Mouse (Mus musculus) hindbrain, embryonic 13.5 days (tissue): Measurements from ENCODE around the gene Cd300e. TPM values are rescaled to one million over a fixed set of nuclear protein-coding genes. Genes with fewer than 3 reads are reported as not detected.

Source experiments
- ATAC-seq: fragments of 200-750 bp; cut with Nextera tagmentation; 2 replicates; pipeline ENCODE4 v1.8.0; 2017; ENCODE audit warnings: moderate TSS enrichment; ENCODE audit not compliant: low FRiP score
- H3K27ac ChIP-seq: fragments of 300-500 bp; sonication (generic); 2 replicates; pipeline ENCODE4 v1.5.1; 2015; ENCODE audit warnings: inconsistent platforms, mild to moderate bottlenecking, moderate library complexity
- H3K27me3 ChIP-seq: fragments of 300-500 bp; sonication (generic); 2 replicates; pipeline ENCODE4 v1.6.1; 2015; ENCODE audit warnings: mild to moderate bottlenecking, inconsistent platforms
- H3K36me3 ChIP-seq: fragments of 300-500 bp; sonication (generic); 2 replicates; pipeline ENCODE4 v1.6.1; 2015; ENCODE audit warnings: mild to moderate bottlenecking, inconsistent platforms
- H3K4me1 ChIP-seq: fragments of 300-500 bp; sonication (generic); replicated peaks from 2 replicates; pipeline ENCODE4 v1.6.1; 2015; ENCODE audit warnings: inconsistent platforms
- H3K4me2 ChIP-seq: fragments of 300-500 bp; sonication (generic); 2 replicates; pipeline ENCODE4 v1.6.1; 2015; ENCODE audit warnings: inconsistent platforms, mild to moderate bottlenecking, moderate library complexity
- H3K4me3 ChIP-seq: fragments of 300-500 bp; sonication (generic); 2 replicates; pipeline ENCODE4 v1.5.1; 2015; ENCODE audit warnings: mild to moderate bottlenecking, inconsistent platforms
- H3K9ac ChIP-seq: fragments of 300-500 bp; sonication (generic); 2 replicates; pipeline ENCODE4 v1.6.1; 2015; ENCODE audit warnings: mild to moderate bottlenecking, inconsistent platforms
- H3K9me3 ChIP-seq: fragments of 300-500 bp; sonication (generic); 2 replicates; pipeline ENCODE4 v1.6.1; 2016; ENCODE audit warnings: inconsistent platforms
- WGBS: fragments of 180-500 bp; shearing (Covaris S2); methylation state at CpG from one replicate; pipeline ENCODE4 v1.1.7; 2015; 5-methylcytosine and 5-hydroxymethylcytosine counted together
- polyA plus RNA-seq: library from polyadenylated mRNA; unstranded; fragments of >200 nt; fragmentation: Nextera tagmentation; extraction: Ambion mirVana; gene quantifications from 2 replicates; pipeline ENCODE4 v1.2.1, GENCODE M21; 2015

Cd300e gene
- polyA plus RNA-seq, 1 experiment from 2014 or later: not detected

- H3K36me3 ChIP-seq: no peaks in the 10 kb centered on the region
- peaks cover 54% of the 10 kb centered on the region for H3K27me3 ChIP-seq
- no peak for ATAC-seq
- no peaks in the 10 kb centered on the region for H3K4me1 ChIP-seq
- no peaks in the 10 kb centered on the region for H3K9me3 ChIP-seq
- H3K4me3 ChIP-seq: no peak overlapping the region
- H3K9ac ChIP-seq: no peak overlapping the region
- no peak overlapping the region for H3K27ac ChIP-seq
- no peak overlapping the region for H3K4me2 ChIP-seq
- WGBS: 100% methylated on average over 1 of the region's 1 CpGs
These were observed 15.5 kb upstream of the Cd300e start for GRCm38 (mm10) chr11:115077436-115077835.

- Histone ChIP-seq H3K9ac (no peak overlapping the region), H3K9me3 (no peaks in the 10 kb centered on the region)
- whole genome bisulfite sequencing: 54% methylated on average over 5 of the region's 5 CpGs
These were observed 13.9 kb upstream of the Cd300e start for GRCm38 (mm10) chr11:115075859-115076258.

GRCm38 (mm10) chr11:115075407-115075806 is 13.4 kb upstream of the Cd300e start:
- Histone ChIP-seq H3K27ac (no peak overlapping the region), H3K4me3 (no peak overlapping the region), H3K9me3 (no peaks in the 10 kb centered on the region), H3K9ac (no peak overlapping the region), H3K4me2 (no peak overlapping the region), H3K4me1 (peaks cover 18% of the 10 kb centered on the region), H3K36me3 (no peaks in the 10 kb centered on the region), H3K27me3 (peaks cover 54% of the 10 kb centered on the region)
- WGBS: 76% methylated on average over 7 of the region's 7 CpGs
- no peak for ATAC-seq

More at GRCm38 (mm10) chr11:115075859-115076258, 13.9 kb upstream of the Cd300e start:
- ATAC-seq: no peak
- no peak overlapping the region for H3K4me3 ChIP-seq
- H3K27ac ChIP-seq: no peak overlapping the region
- no peak overlapping the region for H3K4me2 ChIP-seq
- no peaks in the 10 kb centered on the region for H3K36me3 ChIP-seq
- peaks cover 14% of the 10 kb centered on the region for H3K4me1 ChIP-seq
- H3K27me3 ChIP-seq: peaks cover 50% of the 10 kb centered on the region

GRCm38 (mm10) chr11:115073002-115073401 is 11.0 kb upstream of the Cd300e start:
- H3K36me3 ChIP-seq: no peaks in the 10 kb centered on the region
- no peak overlapping the region for H3K9ac ChIP-seq
- no peak for ATAC-seq
- H3K4me1 ChIP-seq: peaks cover 18% of the 10 kb centered on the region
- H3K4me3 ChIP-seq: no peak overlapping the region
- H3K4me2 ChIP-seq: no peak overlapping the region
- H3K27me3 ChIP-seq: peaks cover 74% of the 10 kb centered on the region
- H3K9me3 ChIP-seq: no peaks in the 10 kb centered on the region
- H3K27ac ChIP-seq: no peak overlapping the region
- WGBS: 61% methylated on average over 5 of the region's 5 CpGs

- H3K36me3 ChIP-seq: no peaks in the 10 kb centered on the region
- WGBS: 10% methylated on average over 13 of the region's 14 CpGs
- peak overlapping the region; percentile 42 for H3K4me2 ChIP-seq
- H3K27ac ChIP-seq: 0 out of 2 replicates have a peak overlapping the region, but pooled peaks have one; percentile 2
- 0 out of 2 replicates have a peak overlapping the region, but pooled peaks have one; percentile 12 for H3K4me3 ChIP-seq
- no peak overlapping the region; the same call in 1 of the 2 replicates for H3K9ac ChIP-seq
- no peak for ATAC-seq
- H3K27me3 ChIP-seq: peaks cover 83% of the 10 kb centered on the region
- peaks cover 18% of the 10 kb centered on the region for H3K4me1 ChIP-seq
- H3K9me3 ChIP-seq: no peaks in the 10 kb centered on the region
These were observed 9.8 kb upstream of the Cd300e start for GRCm38 (mm10) chr11:115071631-115072294.

- Histone ChIP-seq H3K27me3 (peaks cover 80% of the 10 kb centered on the region), H3K9ac (no peak overlapping the region)
- ATAC-seq: 0 out of 2 replicates have a peak, but pooled peaks have one; percentile 17
These were observed 9.1 kb upstream of the Cd300e start for GRCm38 (mm10) chr11:115071015-115071551.

GRCm38 (mm10) chr11:115066768-115067167 is 4.8 kb upstream of the Cd300e start:
- no peak for ATAC-seq
- H3K27ac ChIP-seq: no peak overlapping the region
- 76% methylated on average over 6 of the region's 6 CpGs for WGBS
- H3K4me2 ChIP-seq: no peak overlapping the region
- peaks cover 14% of the 10 kb centered on the region for H3K4me1 ChIP-seq
- peaks cover 63% of the 10 kb centered on the region for H3K27me3 ChIP-seq
- H3K4me3 ChIP-seq: no peak overlapping the region
- H3K9me3 ChIP-seq: no peaks in the 10 kb centered on the region
- H3K9ac ChIP-seq: no peak overlapping the region
- no peaks in the 10 kb centered on the region for H3K36me3 ChIP-seq

More at GRCm38 (mm10) chr11:115071015-115071551, 9.1 kb upstream of the Cd300e start:
- no peaks in the 10 kb centered on the region for H3K9me3 ChIP-seq
- 3% methylated on average over 9 of the region's 9 CpGs for WGBS
- H3K4me3 ChIP-seq: 0 out of 2 replicates have a peak overlapping the region, but pooled peaks have one; percentile 12
- H3K4me2 ChIP-seq: peak overlapping the region; percentile 42
- peaks cover 18% of the 10 kb centered on the region for H3K4me1 ChIP-seq
- H3K27ac ChIP-seq: no peak overlapping the region
- no peaks in the 10 kb centered on the region for H3K36me3 ChIP-seq

GRCm38 (mm10) chr11:115059797-115060196 is 2.2 kb downstream of the Cd300e start:
- no peaks in the 10 kb centered on the region for H3K4me1 ChIP-seq
- no peak overlapping the region for H3K4me3 ChIP-seq
- ATAC-seq: no peak
- H3K27me3 ChIP-seq: peaks cover 33% of the 10 kb centered on the region
- WGBS: 84% methylated on average over 2 of the region's 2 CpGs
- no peaks in the 10 kb centered on the region for H3K36me3 ChIP-seq
- no peaks in the 10 kb centered on the region for H3K9me3 ChIP-seq
- H3K4me2 ChIP-seq: no peak overlapping the region
- H3K27ac ChIP-seq: no peak overlapping the region
- no peak overlapping the region for H3K9ac ChIP-seq

- Histone ChIP-seq H3K27me3 (peaks cover 38% of the 10 kb centered on the region), H3K36me3 (no peaks in the 10 kb centered on the region), H3K9ac (no peak overlapping the region), H3K9me3 (no peaks in the 10 kb centered on the region), H3K4me1 (no peaks in the 10 kb centered on the region), H3K27ac (no peak overlapping the region), H3K4me3 (no peak overlapping the region), H3K4me2 (no peak overlapping the region)
- no peak for ATAC-seq
- 84% methylated on average over 4 of the region's 4 CpGs for WGBS
These were observed 3.3 kb downstream of the Cd300e start for GRCm38 (mm10) chr11:115058701-115059100.

GRCm38 (mm10) chr11:115054537-115054936 is 7.4 kb downstream of the Cd300e start:
- no peaks in the 10 kb centered on the region for H3K9me3 ChIP-seq

GRCm38 (mm10) chr11:115052991-115053390 is 9.0 kb downstream of the Cd300e start:
- no peak for ATAC-seq
- Histone ChIP-seq H3K9me3 (no peaks in the 10 kb centered on the region), H3K27ac (no peak overlapping the region), H3K4me2 (no peak overlapping the region), H3K27me3 (peaks cover 24% of the 10 kb centered on the region), H3K4me1 (no peaks in the 10 kb centered on the region), H3K4me3 (no peak overlapping the region), H3K9ac (no peak overlapping the region), H3K36me3 (no peaks in the 10 kb centered on the region)
- WGBS: 93% methylated on average over 1 of the region's 1 CpGs

More at GRCm38 (mm10) chr11:115054537-115054936, 7.4 kb downstream of the Cd300e start:
- Histone ChIP-seq H3K27ac (no peak overlapping the region), H3K4me1 (no peaks in the 10 kb centered on the region), H3K4me3 (no peak overlapping the region), H3K36me3 (no peaks in the 10 kb centered on the region), H3K4me2 (no peak overlapping the region), H3K27me3 (peaks cover 34% of the 10 kb centered on the region), H3K9ac (no peak overlapping the region)
- ATAC-seq: no peak

- no peaks in the 10 kb centered on the region for H3K36me3 ChIP-seq
- H3K9ac ChIP-seq: no peak overlapping the region
- H3K27ac ChIP-seq: no peak overlapping the region
- no peak for ATAC-seq
- no peak overlapping the region for H3K4me3 ChIP-seq
- H3K27me3 ChIP-seq: peaks cover 24% of the 10 kb centered on the region
- 4% methylated on average over 9 of the region's 9 CpGs for WGBS
- H3K9me3 ChIP-seq: no peaks in the 10 kb centered on the region
- H3K4me2 ChIP-seq: no peak overlapping the region
- no peaks in the 10 kb centered on the region for H3K4me1 ChIP-seq
These were observed 9.8 kb downstream of the Cd300e start for GRCm38 (mm10) chr11:115052206-115052605.
